Mouse (Mus musculus) stomach, embryonic 16.5 days (tissue): ENCODE data around the gene Pla2g3. TPM values are rescaled to one million over a fixed set of nuclear protein-coding genes. Genes with fewer than 3 reads are reported as not detected.

Source experiments
- ATAC-seq: fragments of 200-750 bp; cut with Nextera tagmentation; 2 replicates; pipeline ENCODE4 v1.8.0; 2017; ENCODE audit warnings: moderate number of reproducible peaks, moderate TSS enrichment; ENCODE audit not compliant: insufficient read depth, low FRiP score
- H3K27ac ChIP-seq: fragments of 300-500 bp; sonication (generic); 2 replicates; pipeline ENCODE4 v1.5.1; 2014; ENCODE audit warnings: low read length
- H3K27me3 ChIP-seq: fragments of 300-500 bp; sonication (generic); 2 replicates; pipeline ENCODE4 v1.6.1; 2014; ENCODE audit warnings: low read length, control low read depth, mixed read lengths; ENCODE audit not compliant: control insufficient read depth, insufficient read depth
- H3K36me3 ChIP-seq: fragments of 300-500 bp; sonication (generic); 2 replicates; pipeline ENCODE4 v1.6.1; 2014; ENCODE audit warnings: low read length; ENCODE audit not compliant: control insufficient read depth, insufficient read depth
- H3K4me1 ChIP-seq: fragments of 300-500 bp; sonication (generic); 2 replicates; pipeline ENCODE4 v1.6.1; 2014; ENCODE audit warnings: low read length, control low read depth, mixed read lengths; ENCODE audit not compliant: control insufficient read depth, insufficient read depth
- H3K4me2 ChIP-seq: fragments of 300-500 bp; sonication (generic); 2 replicates; pipeline ENCODE4 v1.6.1; 2014; ENCODE audit warnings: low read depth, low read length, mixed read lengths
- H3K4me3 ChIP-seq: fragments of 300-500 bp; sonication (generic); replicated peaks from 2 replicates; pipeline ENCODE4 v1.5.1; 2014; ENCODE audit warnings: mild to moderate bottlenecking, low read length
- H3K9ac ChIP-seq: fragments of 300-500 bp; sonication (generic); 2 replicates; pipeline ENCODE4 v1.6.1; 2014; ENCODE audit warnings: low read length
- H3K9me3 ChIP-seq: fragments of 300-500 bp; sonication (generic); replicated peaks from 2 replicates; pipeline ENCODE4 v1.6.1; 2016; ENCODE audit warnings: low read length, control low read depth; ENCODE audit not compliant: control insufficient read depth
- WGBS: fragments of 180-500 bp; shearing (Covaris S2); extraction: QIAGEN DNeasy Blood & Tissue Kit; methylation state at CpG from one replicate; pipeline ENCODE4 v1.1.7; 2014; 5-methylcytosine and 5-hydroxymethylcytosine counted together
- polyA plus RNA-seq: library from polyadenylated mRNA; unstranded; fragments of >200 nt; fragmentation: Nextera tagmentation; extraction: Ambion mirVana; gene quantifications from 2 replicates; pipeline ENCODE4 v1.2.1, GENCODE M21; 2015

The Pla2g3 gene
- polyA plus RNA-seq, 1 experiment from 2014 or later, result 1.8 TPM

- no peak for ATAC-seq
- Histone ChIP-seq H3K27me3 (no peaks in the 10 kb centered on the region), H3K9ac (no peak overlapping the region), H3K9me3 (no peaks in the 10 kb centered on the region), H3K27ac (no peak overlapping the region), H3K4me1 (peaks cover 11% of the 10 kb centered on the region), H3K4me2 (no peak overlapping the region), H3K36me3 (no peaks in the 10 kb centered on the region), H3K4me3 (no peak overlapping the region)
- 94% methylated on average over 3 of the region's 3 CpGs for WGBS
Measured at GRCm38 (mm10) chr11:3454506-3454905, 33.6 kb upstream of the Pla2g3 start.

GRCm38 (mm10) chr11:3456354-3456753, 31.7 kb upstream of the Pla2g3 start:
- H3K9me3 ChIP-seq, result no peaks in the 10 kb centered on the region
- no peak overlapping the region for H3K4me2 ChIP-seq

GRCm38 (mm10) chr11:3458428-3459104, 29.5 kb upstream of the Pla2g3 start:
- Histone ChIP-seq H3K36me3 (no peaks in the 10 kb centered on the region), H3K4me2 (no peak overlapping the region), H3K27me3 (no peaks in the 10 kb centered on the region), H3K4me1 (peaks cover 1% of the 10 kb centered on the region), H3K9me3 (no peaks in the 10 kb centered on the region), H3K9ac (no peak overlapping the region), H3K27ac (no peak overlapping the region), H3K4me3 (no peak overlapping the region)
- ATAC-seq, result no peak; the same call in 1 of the 2 replicates
- WGBS, result 78% methylated on average over 13 of the region's 13 CpGs

More at GRCm38 (mm10) chr11:3456354-3456753, 31.7 kb upstream of the Pla2g3 start:
- peaks cover 5% of the 10 kb centered on the region for H3K4me1 ChIP-seq
- no peak overlapping the region for H3K9ac ChIP-seq
- H3K4me3 ChIP-seq, result no peak overlapping the region
- H3K27ac ChIP-seq, result no peak overlapping the region
- ATAC-seq, result no peak
- H3K27me3 ChIP-seq, result no peaks in the 10 kb centered on the region
- 14% methylated on average over 1 of the region's 1 CpGs for WGBS
- no peaks in the 10 kb centered on the region for H3K36me3 ChIP-seq

GRCm38 (mm10) chr11:3459105-3459468, 29.0 kb upstream of the Pla2g3 start:
- 66% methylated on average over 2 of the region's 2 CpGs for WGBS
- ATAC-seq, result peak; percentile 55; the same call in 1 of the 2 replicates
- Histone ChIP-seq H3K4me2 (no peak overlapping the region), H3K27ac (no peak overlapping the region), H3K9me3 (no peaks in the 10 kb centered on the region), H3K27me3 (no peaks in the 10 kb centered on the region), H3K4me1 (no peaks in the 10 kb centered on the region), H3K36me3 (no peaks in the 10 kb centered on the region), H3K4me3 (no peak overlapping the region), H3K9ac (no peak overlapping the region)

GRCm38 (mm10) chr11:3462846-3463245, 25.2 kb upstream of the Pla2g3 start:
- Histone ChIP-seq H3K4me3 (no peak overlapping the region), H3K27ac (no peak overlapping the region)
- WGBS, result 97% methylated on average over 1 of the region's 1 CpGs

GRCm38 (mm10) chr11:3471448-3471850, 16.6 kb upstream of the Pla2g3 start:
- Histone ChIP-seq H3K4me1 (no peaks in the 10 kb centered on the region), H3K36me3 (no peaks in the 10 kb centered on the region), H3K4me3 (no peak overlapping the region), H3K9me3 (no peaks in the 10 kb centered on the region), H3K4me2 (no peak overlapping the region), H3K9ac (no peak overlapping the region), H3K27me3 (no peaks in the 10 kb centered on the region), H3K27ac (no peak overlapping the region)
- 21% methylated on average over 11 of the region's 11 CpGs for WGBS
- peak; percentile 46; the same call in 1 of the 2 replicates for ATAC-seq

More at GRCm38 (mm10) chr11:3462846-3463245, 25.2 kb upstream of the Pla2g3 start:
- no peak overlapping the region for H3K4me2 ChIP-seq
- no peak overlapping the region for H3K9ac ChIP-seq
- no peaks in the 10 kb centered on the region for H3K9me3 ChIP-seq
- H3K4me1 ChIP-seq, result no peaks in the 10 kb centered on the region
- ATAC-seq, result no peak
- H3K36me3 ChIP-seq, result no peaks in the 10 kb centered on the region
- H3K27me3 ChIP-seq, result no peaks in the 10 kb centered on the region

- H3K9me3 ChIP-seq, result no peaks in the 10 kb centered on the region
- WGBS, result 32% methylated on average over 1 of the region's 1 CpGs
- ATAC-seq, result peak; percentile 75; the same call in 1 of the 2 replicates
Measured at GRCm38 (mm10) chr11:3472484-3472883, 15.6 kb upstream of the Pla2g3 start.

GRCm38 (mm10) chr11:3474480-3475115, 13.5 kb upstream of the Pla2g3 start:
- Histone ChIP-seq H3K9me3 (no peaks in the 10 kb centered on the region), H3K9ac (no peak overlapping the region), H3K4me1 (no peaks in the 10 kb centered on the region), H3K27ac (no peak overlapping the region), H3K27me3 (no peaks in the 10 kb centered on the region), H3K4me3 (no peak overlapping the region), H3K36me3 (no peaks in the 10 kb centered on the region), H3K4me2 (no peak overlapping the region)
- ATAC-seq, result no peak
- WGBS, result 85% methylated on average over 7 of the region's 7 CpGs

More at GRCm38 (mm10) chr11:3472484-3472883, 15.6 kb upstream of the Pla2g3 start:
- H3K4me2 ChIP-seq, result no peak overlapping the region
- H3K4me3 ChIP-seq, result no peak overlapping the region
- no peak overlapping the region for H3K9ac ChIP-seq
- H3K27me3 ChIP-seq, result no peaks in the 10 kb centered on the region
- H3K27ac ChIP-seq, result no peak overlapping the region
- H3K36me3 ChIP-seq, result no peaks in the 10 kb centered on the region
- H3K4me1 ChIP-seq, result no peaks in the 10 kb centered on the region

GRCm38 (mm10) chr11:3475489-3475888, 12.6 kb upstream of the Pla2g3 start:
- H3K4me3 ChIP-seq, result no peak overlapping the region
- no peak overlapping the region for H3K9ac ChIP-seq
- no peak for ATAC-seq
- no peaks in the 10 kb centered on the region for H3K4me1 ChIP-seq
- no peak overlapping the region for H3K4me2 ChIP-seq
- no peak overlapping the region for H3K27ac ChIP-seq
- no peaks in the 10 kb centered on the region for H3K9me3 ChIP-seq
- no peaks in the 10 kb centered on the region for H3K36me3 ChIP-seq
- H3K27me3 ChIP-seq, result no peaks in the 10 kb centered on the region
